Mouse (Mus musculus) kidney, postnatal 25 days (tissue): Measurements from ENCODE around the gene Clec3a.

Experiments used
- DNase-seq, 2 experiments: peaks; one replicate each; pipeline ENCODE4 v3.0.0; 2021; ENCODE audit warnings: mixed read lengths in 2 of 2

The Clec3a gene

GRCm38 (mm10) chr8:114458113-114458784, 40.4 kb downstream of the Clec3a start:
- DNase-seq: no peak

GRCm38 (mm10) chr8:114460600-114460999, 42.7 kb downstream of the Clec3a start:
- DNase-seq: peak in 1 of 2 experiments; percentile 39

GRCm38 (mm10) chr8:114462591-114462990, 44.7 kb downstream of the Clec3a start:
- no peak for DNase-seq

GRCm38 (mm10) chr8:114463305-114463704, 45.4 kb downstream of the Clec3a start:
- DNase-seq: no peak

- DNase-seq: no peak
These were observed 50.8 kb downstream of the Clec3a start for GRCm38 (mm10) chr8:114468526-114469207.

GRCm38 (mm10) chr8:114469208-114469590, 51.3 kb downstream of the Clec3a start:
- no peak for DNase-seq

- DNase-seq: no peak
These were observed 55.7 kb downstream of the Clec3a start for GRCm38 (mm10) chr8:114473546-114473945.
